Mouse (Mus musculus): ENCODE measurements around the gene Olfr112. TPM values are rescaled to one million over a fixed set of nuclear protein-coding genes. Genes with fewer than 3 reads are reported as not detected.
"Not testable (repeated sequence)": the region's sequence is repeated elsewhere in the genome, so short reads cannot be mapped to it uniquely, and the experiment has no call there.

Olfr112 gene
- polyA plus RNA-seq, 1 experiment from 2014 or later, result not detected

GRCm38 (mm10) chr17:37524612-37525011 lies 44.6 kb downstream of the Olfr112 start:
- not testable (repeated sequence) for H3K4me1 ChIP-seq (ENCODE audit: control insufficient read depth, insufficient read depth, low read length); H3K36me3 ChIP-seq (ENCODE audit: control insufficient read depth, insufficient read depth, low read length); H3K27me3 ChIP-seq (ENCODE audit: control insufficient read depth, insufficient read depth, low read depth, low read length); H3K9me3 ChIP-seq (replicated peaks; ENCODE audit: control insufficient read depth, low read length, poor library complexity, severe bottlenecking); H3K9ac ChIP-seq (ENCODE audit: low read depth, low read length); ATAC-seq; H3K4me2 ChIP-seq (ENCODE audit: low read length); H3K4me3 ChIP-seq (ENCODE audit: low read depth, low read length); H3K27ac ChIP-seq (ENCODE audit: low read length)

Other genes with a start within 250 kb of the Olfr112 start
- not detected in 2 replicates for gene Olfr103, start 229.8 kb downstream of the Olfr112 start, polyA plus RNA-seq (2015; fragmentation: Nextera tagmentation; extraction: Ambion mirVana)
- gene Olfr104-ps, start 209.9 kb downstream of the Olfr112 start, polyA plus RNA-seq (2015; fragmentation: Nextera tagmentation; extraction: Ambion mirVana), result not detected in 2 replicates
- not detected in 2 replicates for gene Olfr105-ps, start 190.4 kb downstream of the Olfr112 start, polyA plus RNA-seq (2015; fragmentation: Nextera tagmentation; extraction: Ambion mirVana)
- not detected in 2 replicates for gene Olfr106-ps, start 179.1 kb downstream of the Olfr112 start, polyA plus RNA-seq (2015; fragmentation: Nextera tagmentation; extraction: Ambion mirVana)
- gene Olfr107, start 170.2 kb downstream of the Olfr112 start, polyA plus RNA-seq (2015; fragmentation: Nextera tagmentation; extraction: Ambion mirVana), result not detected in 2 replicates
- gene Olfr108, start 124.0 kb downstream of the Olfr112 start, polyA plus RNA-seq (2015; fragmentation: Nextera tagmentation; extraction: Ambion mirVana), result not detected in 2 replicates
- not detected in 2 replicates for gene Olfr109, start 110.5 kb downstream of the Olfr112 start, polyA plus RNA-seq (2015; fragmentation: Nextera tagmentation; extraction: Ambion mirVana)
- not detected in 2 replicates for gene H2-M2, start 85.9 kb downstream of the Olfr112 start, polyA plus RNA-seq (2015; fragmentation: Nextera tagmentation; extraction: Ambion mirVana)
- gene Olfr110, start 77.0 kb downstream of the Olfr112 start, polyA plus RNA-seq (2015; fragmentation: Nextera tagmentation; extraction: Ambion mirVana), result not detected in 2 replicates
- 0.12 TPM in 1 of 2 replicates, not detected in the other for gene Olfr111, start 61.4 kb downstream of the Olfr112 start, polyA plus RNA-seq (2015; fragmentation: Nextera tagmentation; extraction: Ambion mirVana)
- gene Olfr113, start 8.2 kb upstream of the Olfr112 start, polyA plus RNA-seq (2015; fragmentation: Nextera tagmentation; extraction: Ambion mirVana), result not detected in 2 replicates
- not detected in 2 replicates for gene Olfr114, start 23.3 kb upstream of the Olfr112 start, polyA plus RNA-seq (2015; fragmentation: Nextera tagmentation; extraction: Ambion mirVana)
- gene Olfr115, start 57.7 kb upstream of the Olfr112 start, polyA plus RNA-seq (2015; fragmentation: Nextera tagmentation; extraction: Ambion mirVana), result not detected in 2 replicates
- not detected in 2 replicates for gene Olfr116, start 57.7 kb upstream of the Olfr112 start, polyA plus RNA-seq (2015; fragmentation: Nextera tagmentation; extraction: Ambion mirVana)
- gene Olfr117, start 94.3 kb upstream of the Olfr112 start, polyA plus RNA-seq (2015; fragmentation: Nextera tagmentation; extraction: Ambion mirVana), result not detected in 2 replicates
- not detected in 2 replicates for gene Olfr118, start 97.5 kb upstream of the Olfr112 start, polyA plus RNA-seq (2015; fragmentation: Nextera tagmentation; extraction: Ambion mirVana)
- not detected in 2 replicates for gene Olfr119, start 127.1 kb upstream of the Olfr112 start, polyA plus RNA-seq (2015; fragmentation: Nextera tagmentation; extraction: Ambion mirVana)
- gene Olfr120, start 152.4 kb upstream of the Olfr112 start, polyA plus RNA-seq (2015; fragmentation: Nextera tagmentation; extraction: Ambion mirVana), result not detected in 2 replicates
- not detected in 2 replicates for gene Olfr121, start 179.4 kb upstream of the Olfr112 start, polyA plus RNA-seq (2015; fragmentation: Nextera tagmentation; extraction: Ambion mirVana)
- gene Olfr122, start 199.2 kb upstream of the Olfr112 start, polyA plus RNA-seq (2015; fragmentation: Nextera tagmentation; extraction: Ambion mirVana), result not detected in 2 replicates
- not detected in 2 replicates for gene Olfr123, start 224.1 kb upstream of the Olfr112 start, polyA plus RNA-seq (2015; fragmentation: Nextera tagmentation; extraction: Ambion mirVana)
- not detected in 2 replicates for gene Olfr124, start 230.4 kb upstream of the Olfr112 start, polyA plus RNA-seq (2015; fragmentation: Nextera tagmentation; extraction: Ambion mirVana)